ENCODE assay signal across 9 mouse cellular contexts in genomic region chr3:41194311-41195112, GRCm38 (mm10).
DNase-seq lines count a peak whose midpoint lies in the region; ATAC-seq lines count a peak whose summit lies in the region.
"Had no signal": no experiment of that assay in that cellular context is flagged by ENCODE, and none has a peak within 500 bp of the region (broad histone marks: within the 10 kb centered on the region; RNA-seq: fewer than 3 reads in every experiment).

No protein-coding gene starts in this region.

- no peak for ATAC-seq in stomach, embryonic 14.5 days (ENCODE audit: insufficient number of reproducible peaks, insufficient read depth, low FRiP score, low read depth)

- H3K4me2 ChIP-seq in stomach, embryonic 14.5 days (replicated peaks; ENCODE audit: low read depth, low read length) = no peak overlapping the region

- no peaks in the 10 kb centered on the region for H3K9me3 ChIP-seq in stomach, embryonic 14.5 days (ENCODE audit: control insufficient read depth, low read depth, low read length)

- intact Hi-C loops in heart, postnatal 14 days (cut with DNase I) = no loop called here
- intact Hi-C loops in left cerebral cortex, postnatal 25 days (cut with DNase I) = no loop called here

- H3K36me3 ChIP-seq in stomach, embryonic 14.5 days (ENCODE audit: control insufficient read depth, insufficient read depth, low read length) = no peaks in the 10 kb centered on the region

- no peak overlapping the region for H3K9ac ChIP-seq in stomach, embryonic 14.5 days (replicated peaks; ENCODE audit: low read depth, low read length)

- peak overlapping the region; percentile 66; the same call in 1 of the 2 replicates for H3K27ac ChIP-seq in stomach, embryonic 14.5 days (ENCODE audit: low read length)
- H3K27ac ChIP-seq: macrophage had no signal

- DNase-seq in heart, adult 18-20 months = peak; percentile 25 to 38
- DNase-seq in heart, postnatal 14 days = no peak
- DNase-seq in right cerebral cortex, adult 18-20 months = peak; percentile 15
- DNase-seq in right cerebral cortex, postnatal 4 days = no peak
- DNase-seq in cerebellum, adult 9-11 months = peak; percentile 40
- no peak for DNase-seq in left cerebral cortex, postnatal 25 days (ENCODE audit: low spot score in 2 of 2)
- no peak for DNase-seq in thymus, postnatal 10 days (ENCODE audit: low spot score in 2 of 2)

- peaks cover 14% of the 10 kb centered on the region for H3K4me1 ChIP-seq in stomach, embryonic 14.5 days (ENCODE audit: control insufficient read depth, insufficient read depth, low read length)

- WGBS in stomach, embryonic 14.5 days = 75% methylated on average over 9 of the region's 9 CpGs

- no peak overlapping the region for H3K4me3 ChIP-seq in stomach, embryonic 14.5 days (ENCODE audit: low read depth, low read length)

- H3K27me3 ChIP-seq in stomach, embryonic 14.5 days (ENCODE audit: control insufficient read depth, insufficient read depth, low read length) = no peaks in the 10 kb centered on the region

Comparison
In these comparisons a context has a peak if more than half of its experiments do, and no peak if none do; other contexts are left out.
1. DNase-seq: peak in heart, adult 18-20 months (2 of 2), right cerebral cortex, adult 18-20 months (single experiment) and cerebellum, adult 9-11 months (single experiment); none in heart, postnatal 14 days (0 of 2), right cerebral cortex, postnatal 4 days (single experiment), left cerebral cortex, postnatal 25 days (0 of 2) and thymus, postnatal 10 days (0 of 2).